ENCODE assay signal across 10 mouse cellular contexts in genomic region chr8:124791751-124792150, GRCm38 (mm10). TPM values are rescaled to one million over a fixed set of nuclear protein-coding genes. Genes with fewer than 3 reads are reported as not detected.
DNase-seq lines count a peak whose midpoint lies in the region; ATAC-seq and TF ChIP-seq lines count a peak whose summit lies in the region.
"Had no signal": no experiment of that assay in that cellular context is flagged by ENCODE, and none has a peak within 500 bp of the region (broad histone marks: within the 10 kb centered on the region; RNA-seq: fewer than 3 reads in every experiment).

No protein-coding gene starts in this region.

- TF ChIP-seq EP300 in heart, postnatal 0 days (IDR thresholded peaks at IDR 0.05; ENCODE audit: low read depth) = no peak

- WGBS in heart, postnatal 0 days = 36% methylated on average over 4 of the region's 4 CpGs
- WGBS in hindbrain, embryonic 13.5 days = 47% methylated on average over 4 of the region's 4 CpGs
- WGBS in midbrain, embryonic 13.5 days = 40% methylated on average over 4 of the region's 4 CpGs

- peaks cover 52% of the 10 kb centered on the region for H3K27me3 ChIP-seq in heart, postnatal 0 days (ENCODE audit: control insufficient read depth, insufficient read depth, low read length)
- H3K27me3 ChIP-seq in hindbrain, embryonic 13.5 days = peaks cover 46% of the 10 kb centered on the region
- H3K27me3 ChIP-seq in midbrain, embryonic 13.5 days = peaks cover 54% of the 10 kb centered on the region

- no peak for TF ChIP-seq POLR2A in cortical plate, adult 2 months (IDR thresholded peaks at IDR 0.05; ENCODE audit: extremely low read depth, insufficient read depth, low read length)

- peak overlapping the region; percentile 97 for H3K4me2 ChIP-seq in heart, postnatal 0 days (ENCODE audit: low read depth, low read length)
- peak overlapping the region; percentile 87 for H3K4me2 ChIP-seq in hindbrain, embryonic 13.5 days
- H3K4me2 ChIP-seq in midbrain, embryonic 13.5 days (replicated peaks) = peak overlapping the region; percentile 82

- TF ChIP-seq CTCF in heart, postnatal 0 days (IDR thresholded peaks at IDR 0.05; ENCODE audit: low read depth) = no peak
- TF ChIP-seq CTCF in cortical plate, adult 2 months (IDR thresholded peaks at IDR 0.05; ENCODE audit: extremely low read depth, insufficient read depth, low read length) = no peak

- H3K9me3 ChIP-seq in heart, postnatal 0 days (replicated peaks; ENCODE audit: control insufficient read depth, low read length) = no peaks in the 10 kb centered on the region
- no peaks in the 10 kb centered on the region for H3K9me3 ChIP-seq in hindbrain, embryonic 13.5 days
- H3K9me3 ChIP-seq in midbrain, embryonic 13.5 days = no peaks in the 10 kb centered on the region

- no peaks in the 10 kb centered on the region for H3K36me3 ChIP-seq in heart, postnatal 0 days (replicated peaks; ENCODE audit: control insufficient read depth, insufficient read depth, low read length)
- H3K36me3 ChIP-seq in hindbrain, embryonic 13.5 days = no peaks in the 10 kb centered on the region
- H3K36me3 ChIP-seq in midbrain, embryonic 13.5 days = no peaks in the 10 kb centered on the region

- H3K27ac ChIP-seq in heart, postnatal 0 days (ENCODE audit: low read depth) = no peak overlapping the region
- no peak overlapping the region for H3K27ac ChIP-seq in cortical plate, adult 2 months (ENCODE audit: insufficient read depth, low read length)
- peak overlapping the region; percentile 98 for H3K27ac ChIP-seq in hindbrain, embryonic 13.5 days
- peak overlapping the region; percentile 94 for H3K27ac ChIP-seq in midbrain, embryonic 13.5 days

- H3K4me1 ChIP-seq in heart, postnatal 0 days (ENCODE audit: control insufficient read depth, insufficient read depth) = peaks cover 21% of the 10 kb centered on the region
- H3K4me1 ChIP-seq in cortical plate, adult 2 months (ENCODE audit: control insufficient read depth, insufficient read depth, low read length) = 0 out of 2 replicates have a peak, but pooled peaks cover 2% of the 10 kb centered on the region
- peaks cover 49% of the 10 kb centered on the region for H3K4me1 ChIP-seq in hindbrain, embryonic 13.5 days (replicated peaks)
- peaks cover 49% of the 10 kb centered on the region for H3K4me1 ChIP-seq in midbrain, embryonic 13.5 days (replicated peaks)

- no peak overlapping the region for H3K9ac ChIP-seq in heart, postnatal 0 days (replicated peaks; ENCODE audit: low read depth, low read length)
- H3K9ac ChIP-seq in hindbrain, embryonic 13.5 days = peak overlapping the region; percentile 95
- peak overlapping the region; percentile 71 for H3K9ac ChIP-seq in midbrain, embryonic 13.5 days (replicated peaks)

- intact Hi-C loops in heart, postnatal 10 days (cut with DNase I) = no loop called here

- DNase-seq in heart, postnatal 0 days (ENCODE audit: low spot score) = no peak
- no peak for DNase-seq in heart, postnatal 10 days
- DNase-seq in urinary bladder, postnatal 10 days (ENCODE audit: low spot score) = no peak
- no peak for DNase-seq in layer of hippocampus, adult 11-12 months (ENCODE audit: low spot score)
- no peak for DNase-seq in kidney, postnatal 14 days
- DNase-seq: gastrocnemius, postnatal 36 days had no signal

- peak overlapping the region; percentile 59; the same call in 1 of the 2 replicates for H3K4me3 ChIP-seq in heart, postnatal 0 days (ENCODE audit: low read depth, low read length)
- H3K4me3 ChIP-seq in cortical plate, adult 2 months (ENCODE audit: insufficient read depth, low read length) = peak overlapping the region; percentile 55; the same call in 1 of the 2 replicates
- peak overlapping the region; percentile 83 for H3K4me3 ChIP-seq in hindbrain, embryonic 13.5 days
- H3K4me3 ChIP-seq in midbrain, embryonic 13.5 days (replicated peaks) = peak overlapping the region; percentile 87

- ATAC-seq in heart, postnatal 0 days (ENCODE audit: insufficient read depth, low read depth) = no peak
- no peak for ATAC-seq in hindbrain, embryonic 13.5 days (ENCODE audit: low FRiP score)
- ATAC-seq in midbrain, embryonic 13.5 days = no peak

RNA-seq across cellular contexts. Expression of gene Trim67, which starts 1.1 kb away (rescaled TPM):
- 0.04 and 0.08 TPM in 2 replicates for total RNA-seq in heart, postnatal 0 days (2014; rRNA removed; ENCODE audit: low replicate concordance)
- 0.07 and 0.08 TPM in 2 replicates for polyA plus RNA-seq in heart, postnatal 0 days (2015; fragmentation: Nextera tagmentation; extraction: Ambion mirVana)
- total RNA-seq in heart, postnatal 10 days (2021) = 1 to 10 TPM in 1 of 2 experiments, under 1 TPM in 1; 0.22 to 1.2 TPM
- polyA plus RNA-seq in cortical plate, adult 2 months (2012; rRNA removed) = 1.3 and 1.4 TPM in 2 replicates
- 20.5 and 20.6 TPM in 2 replicates for polyA plus RNA-seq in hindbrain, embryonic 13.5 days (2015; fragmentation: Nextera tagmentation; extraction: Ambion mirVana)
- polyA plus RNA-seq in midbrain, embryonic 13.5 days (2015; fragmentation: Nextera tagmentation; extraction: Ambion mirVana) = 16.8 and 17.6 TPM in 2 replicates
- total RNA-seq: MEL had no signal

RNA-seq across cellular contexts. Expression of gene Fam89a, which starts 40.1 kb away (rescaled TPM):
- not detected in 2 replicates for total RNA-seq in heart, postnatal 0 days (2014; rRNA removed; ENCODE audit: low replicate concordance)
- polyA plus RNA-seq in heart, postnatal 0 days (2015; fragmentation: Nextera tagmentation; extraction: Ambion mirVana) = 0.89 and 1.1 TPM in 2 replicates
- total RNA-seq in heart, postnatal 10 days (2021) = 1 to 10 TPM; 1.8 TPM
- polyA plus RNA-seq in cortical plate, adult 2 months (2012; rRNA removed) = 1.1 and 1.7 TPM in 2 replicates
- polyA plus RNA-seq in hindbrain, embryonic 13.5 days (2015; fragmentation: Nextera tagmentation; extraction: Ambion mirVana) = 3.1 and 3.2 TPM in 2 replicates
- polyA plus RNA-seq in midbrain, embryonic 13.5 days (2015; fragmentation: Nextera tagmentation; extraction: Ambion mirVana) = 0.40 and 0.43 TPM in 2 replicates

Comparison
In these comparisons a context has a peak if more than half of its experiments do, and no peak if none do; other contexts are left out.
1. H3K27ac ChIP-seq: peak in hindbrain, embryonic 13.5 days (single experiment) and midbrain, embryonic 13.5 days (single experiment); none in heart, postnatal 0 days (single experiment) and cortical plate, adult 2 months (single experiment).
2. Peak in every context shown above with its lines, with median percentiles within 50 percentile points of each other: H3K4me2 ChIP-seq and H3K4me3 ChIP-seq.